In the genomic region with DNA sequence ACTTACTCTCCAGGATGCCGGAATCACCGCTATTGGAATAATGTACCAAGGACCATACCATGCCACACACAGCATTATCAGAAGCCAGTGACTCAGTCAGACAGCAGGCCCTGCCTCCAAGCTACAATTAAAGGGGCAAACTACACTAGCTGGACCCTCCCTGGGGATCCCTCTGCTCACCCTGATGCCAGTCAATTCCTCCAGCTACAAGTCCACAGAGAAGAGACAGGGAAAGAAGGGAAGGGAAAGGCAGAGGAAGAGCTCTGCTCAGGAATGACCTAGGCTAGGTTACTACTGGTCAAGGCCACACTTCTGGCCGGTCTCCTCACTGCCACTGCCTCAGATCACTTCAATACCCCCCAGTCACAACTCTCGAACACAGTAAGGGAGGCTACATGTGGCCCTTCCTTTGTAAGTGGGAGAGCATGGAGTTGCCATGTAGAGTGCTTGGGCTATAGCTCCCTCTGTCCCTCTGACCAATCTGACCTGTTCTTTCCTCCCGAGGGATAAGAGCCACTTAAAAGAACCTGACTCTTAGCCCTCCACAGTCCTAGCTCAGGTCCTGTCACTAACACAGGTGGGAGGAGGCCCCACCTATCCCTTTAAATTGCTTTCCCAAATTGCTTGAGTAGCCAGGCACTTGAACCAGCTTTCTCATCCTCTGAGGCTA, we compare ENCODE assay signal across 10 mouse cellular contexts. TPM values are rescaled to one million over a fixed set of nuclear protein-coding genes. Genes with fewer than 3 reads are reported as not detected.
DNase-seq lines count a peak whose midpoint lies in the region; ATAC-seq and TF ChIP-seq lines count a peak whose summit lies in the region.
"Had no signal": no experiment of that assay in that cellular context is flagged by ENCODE, and none has a peak within 500 bp of the region (broad histone marks: within the 10 kb centered on the region; RNA-seq: fewer than 3 reads in every experiment).

No protein-coding gene starts in this region.

- H3K9ac ChIP-seq in forebrain, postnatal 0 days, result peak overlapping the region; percentile 28; the same call in 1 of the 2 replicates
- H3K9ac ChIP-seq in midbrain, embryonic 12.5 days (replicated peaks), result peak overlapping the region; percentile 84

- no peaks in the 10 kb centered on the region for H3K27me3 ChIP-seq in forebrain, postnatal 0 days (ENCODE audit: insufficient read depth, low read length)
- no peaks in the 10 kb centered on the region for H3K27me3 ChIP-seq in midbrain, embryonic 12.5 days

- peak overlapping the region; percentile 75 for H3K4me2 ChIP-seq in forebrain, postnatal 0 days (ENCODE audit: low read depth)
- H3K4me2 ChIP-seq in midbrain, embryonic 12.5 days (replicated peaks), result peak overlapping the region; percentile 78

- WGBS in forebrain, postnatal 0 days, result 83% methylated on average over 5 of the region's 5 CpGs
- WGBS in midbrain, embryonic 12.5 days, result 93% methylated on average over 5 of the region's 5 CpGs

- no peaks in the 10 kb centered on the region for H3K9me3 ChIP-seq in forebrain, postnatal 0 days (ENCODE audit: low read length)
- no peaks in the 10 kb centered on the region for H3K9me3 ChIP-seq in midbrain, embryonic 12.5 days

- H3K27ac ChIP-seq in cortical plate, adult 2 months (ENCODE audit: insufficient read depth, low read length), result no peak overlapping the region
- H3K27ac ChIP-seq in forebrain, postnatal 0 days (ENCODE audit: low read depth, low read length), result no peak overlapping the region
- H3K27ac ChIP-seq in midbrain, embryonic 12.5 days (replicated peaks), result no peak overlapping the region

- H3K4me1 ChIP-seq in cortical plate, adult 2 months (ENCODE audit: control insufficient read depth, insufficient read depth, low read length), result peaks cover 17% of the 10 kb centered on the region; the same call in 1 of the 2 replicates
- peaks cover 24% of the 10 kb centered on the region for H3K4me1 ChIP-seq in forebrain, postnatal 0 days (ENCODE audit: insufficient read depth)
- H3K4me1 ChIP-seq in midbrain, embryonic 12.5 days, result peaks cover 66% of the 10 kb centered on the region

- peaks cover 32% of the 10 kb centered on the region for H3K36me3 ChIP-seq in forebrain, postnatal 0 days (ENCODE audit: insufficient read depth)
- peaks cover 57% of the 10 kb centered on the region for H3K36me3 ChIP-seq in midbrain, embryonic 12.5 days

- no peak for TF ChIP-seq POLR2A in cortical plate, adult 2 months (IDR thresholded peaks at IDR 0.05; ENCODE audit: extremely low read depth, insufficient read depth, low read length)

- H3K4me3 ChIP-seq in cortical plate, adult 2 months (ENCODE audit: insufficient read depth, low read length), result peak overlapping the region; percentile 97; the same call in 1 of the 2 replicates
- H3K4me3 ChIP-seq in forebrain, postnatal 0 days (ENCODE audit: low read depth, low read length), result no peak overlapping the region
- H3K4me3 ChIP-seq in midbrain, embryonic 12.5 days, result peak overlapping the region; percentile 78

- TF ChIP-seq CTCF in cortical plate, adult 2 months (IDR thresholded peaks at IDR 0.05; ENCODE audit: extremely low read depth, insufficient read depth, low read length), result no peak
- no peak for TF ChIP-seq CTCF in forebrain, postnatal 0 days (IDR thresholded peaks at IDR 0.05; ENCODE audit: low read depth)

- ATAC-seq in forebrain, postnatal 0 days, result no peak
- no peak for ATAC-seq in midbrain, embryonic 12.5 days (ENCODE audit: low FRiP score, low read depth)

- DNase-seq in kidney, adult 9 months, result peak; percentile 4
- DNase-seq in kidney, postnatal 14 days, result no peak
- no peak for DNase-seq in forebrain, postnatal 0 days
- no peak for DNase-seq in embryo, embryonic 10 days (ENCODE audit: low spot score)
- DNase-seq in retina, postnatal 1 day, result no peak
- DNase-seq in frontal cortex, postnatal 36 days (ENCODE audit: low spot score in 2 of 2), result no peak

RNA-seq across cellular contexts. Expression of a gene that starts 3.7 kb away (rescaled TPM):
- polyA plus RNA-seq in cortical plate, adult 2 months (2012; rRNA removed), result 111 and 112 TPM in 2 replicates
- total RNA-seq in forebrain, postnatal 0 days (2014; rRNA removed), result 103 and 112 TPM in 2 replicates
- polyA plus RNA-seq in forebrain, postnatal 0 days (2015; fragmentation: Nextera tagmentation; extraction: Ambion mirVana), result 85.6 and 88.3 TPM in 2 replicates
- polyA plus RNA-seq in midbrain, embryonic 12.5 days (2016; fragmentation: Nextera tagmentation; extraction: Ambion mirVana), result 94.2 and 100 TPM in 2 replicates

RNA-seq across cellular contexts. Expression of a gene that starts 9.4 kb away (rescaled TPM):
- polyA plus RNA-seq in cortical plate, adult 2 months (2012; rRNA removed), result not detected in 2 replicates
- total RNA-seq in forebrain, postnatal 0 days (2014; rRNA removed), result not detected in 2 replicates
- polyA plus RNA-seq in forebrain, postnatal 0 days (2015; fragmentation: Nextera tagmentation; extraction: Ambion mirVana), result 0.13 and 0.34 TPM in 2 replicates
- polyA plus RNA-seq in midbrain, embryonic 12.5 days (2016; fragmentation: Nextera tagmentation; extraction: Ambion mirVana), result 0.18 and 0.27 TPM in 2 replicates
- total RNA-seq: left cerebral cortex, postnatal 36 days had no signal
- polyA plus RNA-seq: urinary bladder, adult 2 months had no signal

RNA-seq across cellular contexts. Expression of a gene that starts 15.8 kb away (rescaled TPM):
- polyA plus RNA-seq in cortical plate, adult 2 months (2012; rRNA removed), result 150 and 154 TPM in 2 replicates
- 66.8 and 71.6 TPM in 2 replicates for total RNA-seq in forebrain, postnatal 0 days (2014; rRNA removed)
- polyA plus RNA-seq in forebrain, postnatal 0 days (2015; fragmentation: Nextera tagmentation; extraction: Ambion mirVana), result 125 and 138 TPM in 2 replicates
- 82.9 and 83.0 TPM in 2 replicates for polyA plus RNA-seq in midbrain, embryonic 12.5 days (2016; fragmentation: Nextera tagmentation; extraction: Ambion mirVana)

RNA-seq across cellular contexts. Expression of a gene that starts 18.0 kb away (rescaled TPM):
- polyA plus RNA-seq in cortical plate, adult 2 months (2012; rRNA removed), result not detected in 2 replicates
- not detected in 2 replicates for total RNA-seq in forebrain, postnatal 0 days (2014; rRNA removed)
- not detected in 2 replicates for polyA plus RNA-seq in forebrain, postnatal 0 days (2015; fragmentation: Nextera tagmentation; extraction: Ambion mirVana)
- 0.59 TPM in 1 of 2 replicates, not detected in the other for polyA plus RNA-seq in midbrain, embryonic 12.5 days (2016; fragmentation: Nextera tagmentation; extraction: Ambion mirVana)
- total RNA-seq: left cerebral cortex, postnatal 36 days had no signal
- polyA plus RNA-seq: urinary bladder, adult 2 months had no signal

RNA-seq across cellular contexts. Expression of a gene that starts 18.0 kb away (rescaled TPM):
- 4.8 and 7.7 TPM in 2 replicates for polyA plus RNA-seq in cortical plate, adult 2 months (2012; rRNA removed)
- 9.0 and 17.4 TPM in 2 replicates for total RNA-seq in forebrain, postnatal 0 days (2014; rRNA removed)
- 22.5 and 32.8 TPM in 2 replicates for polyA plus RNA-seq in forebrain, postnatal 0 days (2015; fragmentation: Nextera tagmentation; extraction: Ambion mirVana)
- polyA plus RNA-seq in midbrain, embryonic 12.5 days (2016; fragmentation: Nextera tagmentation; extraction: Ambion mirVana), result 5.1 and 11.1 TPM in 2 replicates
